Mouse (Mus musculus) spleen, postnatal 10 days (tissue): ENCODE measurements at regions not wholly inside any gene's neighbourhood (a gene's known extent, or its start where the extent isn't known, plus 50 kb on each side); places are given as distances from the start of the nearest gene placed in this dataset.

Source experiments
- DNase-seq, 2 experiments: peaks; one replicate each; pipeline ENCODE4 v3.0.0; 2021 to 2022; ENCODE audit warnings: low spot score in 2 of 2

DNA sequence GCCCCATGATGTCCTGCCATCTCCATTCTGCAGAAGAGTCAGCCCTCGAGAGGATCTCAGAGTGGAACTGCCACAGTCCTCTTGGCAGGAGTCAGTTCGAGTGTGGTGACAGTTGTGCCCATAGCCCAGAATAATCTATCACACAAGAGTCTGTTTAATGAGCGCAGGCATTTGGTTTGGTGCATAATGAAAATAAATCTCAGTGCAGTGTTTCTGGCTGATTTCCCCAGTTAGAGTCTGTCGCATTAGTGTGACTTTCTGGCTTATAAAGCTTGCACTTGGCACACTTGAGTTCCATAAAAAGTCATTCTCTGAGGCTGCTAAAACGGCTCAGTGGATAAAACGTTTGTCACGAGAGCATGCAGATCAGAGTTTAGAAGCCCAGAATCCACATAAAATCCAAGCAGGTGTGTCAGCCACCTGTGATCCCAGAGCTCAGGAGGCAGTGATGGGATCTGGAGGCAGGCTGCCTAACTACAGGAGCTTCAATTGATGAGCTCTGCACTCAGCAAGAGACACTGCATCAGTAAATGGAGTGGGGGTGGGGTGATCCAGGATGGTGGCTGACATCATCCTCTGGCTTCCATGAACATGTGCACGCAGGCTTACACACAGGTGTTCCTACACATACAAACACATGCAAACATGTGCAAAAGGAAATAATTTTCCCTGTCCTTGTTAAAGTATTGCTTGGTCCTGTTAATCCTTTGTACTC lies 578.5 kb downstream of the Plekhb2 start:
- DNase-seq, result no peak

DNA sequence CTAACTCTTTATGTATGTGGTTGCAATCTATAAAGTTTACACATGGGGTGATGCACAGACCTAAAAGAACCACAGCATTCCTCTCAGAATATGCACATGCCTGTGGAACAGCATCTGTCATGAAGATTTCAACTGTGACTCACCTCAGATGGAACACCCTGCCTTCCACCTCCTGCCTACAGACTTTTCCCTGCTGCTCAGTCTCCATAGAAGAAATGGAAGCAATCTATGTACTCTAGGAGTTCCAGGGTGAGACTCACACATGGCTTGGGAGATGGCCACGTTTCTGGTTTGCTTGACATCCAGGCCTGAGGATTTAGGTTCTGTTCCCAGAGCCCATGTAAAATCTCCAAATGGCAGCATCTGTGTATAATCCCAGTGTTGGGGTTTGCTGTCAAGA lies 579.7 kb downstream of the Plekhb2 start:
- no peak for DNase-seq

DNA sequence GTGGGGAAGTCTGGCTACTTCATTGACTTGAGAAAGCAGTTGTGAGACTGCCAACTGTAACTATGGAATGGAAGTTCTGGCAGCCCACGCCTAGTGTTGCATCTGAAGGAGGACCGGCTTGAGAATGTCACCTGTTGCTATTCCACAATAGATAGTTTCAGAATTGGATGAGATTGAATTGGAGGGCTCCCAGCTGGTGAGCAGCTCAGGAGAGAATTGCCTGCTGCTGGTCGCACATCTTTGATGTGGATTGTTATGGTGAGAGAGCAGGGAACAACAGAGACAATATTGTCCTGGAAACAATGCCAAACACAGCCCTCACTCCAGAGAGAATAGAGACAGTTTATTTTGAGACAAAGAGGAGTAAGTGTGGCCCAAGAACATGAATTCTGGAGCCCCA lies 585.9 kb downstream of the Plekhb2 start:
- no peak for DNase-seq

DNA sequence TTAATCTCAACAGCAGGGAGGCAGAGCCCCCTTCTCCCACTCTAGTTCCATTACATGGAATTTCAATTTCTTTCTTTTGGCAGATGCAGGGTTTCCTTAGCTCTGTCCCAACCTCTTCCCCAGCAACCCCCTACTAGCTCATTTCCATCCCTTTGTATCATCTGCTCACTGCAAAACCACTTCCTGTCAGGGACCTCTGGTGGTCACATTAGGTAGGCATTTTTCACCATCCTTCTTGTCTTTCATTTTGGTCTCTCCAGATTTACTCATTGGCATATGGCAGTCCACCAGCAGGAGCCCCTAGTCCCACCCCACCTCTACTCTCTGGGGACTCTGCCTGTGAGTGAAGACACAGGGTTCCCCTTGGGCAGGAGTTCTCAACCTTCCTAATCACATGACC lies 597.6 kb downstream of the Plekhb2 start:
- no peak for DNase-seq

DNA sequence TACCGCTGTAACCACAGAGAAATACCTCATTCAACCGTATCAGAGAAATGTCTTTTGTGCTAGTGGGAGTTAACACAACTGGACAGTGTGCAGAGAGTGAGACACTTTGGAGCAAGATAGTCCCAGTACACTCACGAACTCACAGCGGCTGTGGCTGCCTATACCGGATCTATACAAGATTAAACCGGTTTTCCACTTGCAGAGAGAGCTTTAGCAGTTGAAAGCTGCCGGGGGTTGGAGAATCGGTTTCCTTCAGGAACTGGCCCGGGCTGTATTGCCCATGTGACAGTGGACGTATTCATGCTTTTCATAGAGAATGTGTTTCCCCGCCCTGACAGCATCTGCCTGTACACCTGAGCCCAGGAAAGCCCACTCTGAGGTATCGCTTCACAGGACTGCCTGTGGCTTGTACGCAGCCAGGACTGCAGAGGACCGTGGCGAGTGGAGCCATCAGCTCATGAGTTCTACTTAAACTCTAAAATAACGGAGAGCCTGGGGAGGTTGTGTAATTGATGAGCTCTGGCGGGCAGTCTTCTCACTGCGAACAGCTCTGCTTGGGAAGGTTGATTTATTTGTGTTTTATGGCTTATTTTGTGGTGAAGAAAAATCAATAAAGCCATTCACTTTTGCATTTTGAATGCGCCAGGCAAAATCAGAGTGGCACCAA lies 602.8 kb downstream of the Plekhb2 start:
- DNase-seq, result no peak

DNA sequence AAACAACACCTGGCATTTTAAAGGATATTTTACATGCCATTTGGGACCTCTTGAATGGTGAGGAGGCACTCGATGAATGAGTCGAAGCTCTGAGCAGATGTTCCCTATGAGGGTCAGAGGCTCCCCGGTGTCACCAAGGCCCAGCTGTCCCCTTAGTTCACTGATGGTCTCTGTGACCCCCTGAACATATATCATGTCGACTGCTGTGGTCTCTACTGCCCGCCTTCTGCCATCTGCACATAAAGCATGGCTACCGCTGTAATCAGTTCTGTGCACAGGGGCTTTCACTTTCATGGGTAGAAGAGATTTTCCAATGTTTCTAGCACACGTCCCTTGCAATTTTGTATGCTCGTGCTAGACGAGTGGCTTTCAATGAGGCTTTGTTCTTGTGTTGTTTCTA lies 607.8 kb downstream of the Plekhb2 start:
- no peak for DNase-seq

DNA sequence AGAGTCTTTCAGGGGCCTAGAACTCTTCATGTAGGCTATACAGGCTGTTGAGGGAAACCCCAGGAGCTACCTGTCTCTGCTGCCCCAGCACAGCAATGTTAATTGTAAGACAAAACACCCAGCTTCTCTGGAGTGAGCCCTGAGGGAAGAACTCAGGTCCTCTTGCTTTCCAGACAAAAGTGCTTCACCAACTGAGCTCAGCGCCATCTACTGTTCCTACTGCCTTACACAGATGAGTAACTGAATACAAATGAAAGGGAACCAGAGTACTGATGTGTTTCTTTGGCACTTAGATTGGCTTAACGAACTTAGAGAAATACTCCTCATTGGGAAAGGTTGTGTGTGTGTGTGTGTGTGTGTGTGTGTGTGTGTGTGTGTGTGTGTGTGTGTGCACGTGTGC lies 603.1 kb upstream of the Hs6st1 start:
- no peak for DNase-seq

DNA sequence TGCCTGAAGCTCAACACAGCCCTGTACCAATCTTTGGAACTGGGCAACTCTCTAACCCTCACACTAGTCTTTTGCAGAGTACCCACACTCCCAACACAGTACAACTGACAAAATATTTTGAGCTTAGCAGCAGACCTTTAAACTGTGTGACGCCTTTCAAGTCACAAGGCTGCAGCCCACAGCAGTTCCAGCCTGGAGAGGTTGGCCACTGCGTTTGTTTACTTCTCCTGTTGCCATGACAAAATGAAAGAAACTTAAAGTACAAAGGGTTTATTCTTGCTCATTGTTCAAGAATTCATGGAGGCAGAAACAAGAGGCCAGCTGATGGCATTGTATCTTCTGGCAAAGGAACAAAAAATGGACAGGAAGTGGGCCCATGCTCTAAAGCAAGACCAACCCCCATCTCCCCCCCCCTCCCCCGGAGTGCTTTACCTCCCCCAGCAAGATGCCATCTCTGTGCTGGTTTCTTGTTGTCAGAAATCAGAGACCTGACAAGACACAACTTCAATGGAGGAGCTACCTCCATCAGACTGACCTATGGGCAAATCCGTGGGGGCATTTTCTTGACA lies 598.9 kb upstream of the Hs6st1 start:
- no peak for DNase-seq

DNA sequence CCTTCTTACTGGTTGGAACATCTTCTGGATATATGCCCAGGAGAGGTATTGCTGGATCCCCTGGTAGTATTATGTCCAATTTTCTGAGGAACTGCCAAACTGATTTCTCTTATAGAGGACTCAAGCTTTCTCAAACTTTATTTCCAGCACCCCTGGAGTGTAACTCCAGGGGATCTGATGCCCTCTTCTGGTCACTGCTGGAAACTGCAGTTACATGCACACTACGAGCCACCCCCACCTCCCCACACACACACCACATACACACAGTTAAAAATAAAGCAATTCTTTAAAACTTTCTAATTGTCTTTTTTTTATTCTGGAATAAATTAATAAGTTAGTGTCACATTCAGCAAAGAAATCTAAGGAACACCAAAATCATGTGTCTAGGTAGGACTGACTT lies 589.9 kb upstream of the Hs6st1 start:
- no peak for DNase-seq

DNA sequence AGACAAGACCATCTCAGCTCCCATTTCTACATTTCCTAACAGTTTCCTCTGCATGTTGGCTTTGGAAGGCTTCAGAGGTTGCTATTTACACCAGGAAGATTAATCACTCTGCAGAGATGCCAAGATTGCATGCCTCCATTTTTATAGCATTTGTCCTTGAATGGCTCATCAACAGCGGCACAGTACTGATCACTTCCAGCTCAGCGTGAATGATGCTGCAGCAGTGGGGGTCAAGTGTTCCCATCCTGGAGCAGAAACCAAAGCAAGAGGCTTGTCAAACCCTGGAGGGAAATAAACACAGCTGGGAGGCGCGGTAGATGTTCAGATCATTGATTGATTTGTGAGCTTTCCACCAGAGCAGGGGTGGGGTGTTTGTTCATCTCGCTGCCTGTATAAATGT lies 572.2 kb upstream of the Hs6st1 start:
- DNase-seq, result no peak

DNA sequence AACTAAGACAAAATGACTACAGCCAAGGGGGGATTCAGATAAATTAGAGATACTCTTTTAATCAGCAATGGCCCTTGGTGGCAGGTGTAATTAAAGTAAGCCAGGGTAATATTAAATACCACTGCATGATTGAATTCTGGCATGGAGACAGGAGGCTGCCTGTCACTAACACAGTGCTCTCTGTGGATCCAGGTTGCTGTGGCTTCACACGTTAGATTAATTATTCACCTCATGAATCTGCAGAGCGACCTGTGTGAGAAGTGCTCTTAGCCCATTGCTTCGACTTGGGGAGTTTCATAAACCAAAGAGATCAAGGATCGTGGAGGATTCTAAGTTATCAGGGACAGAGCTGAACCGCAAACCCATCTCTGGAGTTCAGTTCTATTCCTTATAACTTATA lies 545.2 kb upstream of the Hs6st1 start:
- no peak for DNase-seq

DNA sequence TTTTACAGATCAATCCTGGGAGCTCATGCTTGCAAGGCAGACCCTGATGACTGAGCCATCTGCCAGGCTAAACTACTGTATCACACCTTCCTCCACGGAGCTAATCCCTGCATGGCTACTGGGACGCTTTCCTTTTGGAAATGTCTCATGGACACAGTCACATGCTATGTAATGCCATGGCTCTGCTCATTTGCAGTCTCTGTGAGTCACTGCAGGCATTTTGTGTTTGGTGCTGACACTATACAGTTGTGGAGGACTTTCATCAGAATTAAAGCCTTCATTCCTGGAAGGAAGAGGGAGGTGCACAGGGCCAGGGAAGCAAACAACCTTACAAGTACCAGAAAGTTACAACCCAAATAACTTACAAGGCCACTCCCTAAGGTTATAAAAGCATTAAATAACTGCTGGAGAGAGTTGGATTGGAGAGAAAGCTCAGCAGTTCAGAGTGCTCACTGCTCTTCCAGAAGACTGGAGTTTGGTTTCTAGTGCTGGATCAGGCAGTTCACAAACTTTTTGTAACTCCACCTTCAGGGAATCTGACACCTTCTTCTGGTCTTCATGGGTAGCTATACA lies 544.3 kb upstream of the Hs6st1 start:
- no peak for DNase-seq

DNA sequence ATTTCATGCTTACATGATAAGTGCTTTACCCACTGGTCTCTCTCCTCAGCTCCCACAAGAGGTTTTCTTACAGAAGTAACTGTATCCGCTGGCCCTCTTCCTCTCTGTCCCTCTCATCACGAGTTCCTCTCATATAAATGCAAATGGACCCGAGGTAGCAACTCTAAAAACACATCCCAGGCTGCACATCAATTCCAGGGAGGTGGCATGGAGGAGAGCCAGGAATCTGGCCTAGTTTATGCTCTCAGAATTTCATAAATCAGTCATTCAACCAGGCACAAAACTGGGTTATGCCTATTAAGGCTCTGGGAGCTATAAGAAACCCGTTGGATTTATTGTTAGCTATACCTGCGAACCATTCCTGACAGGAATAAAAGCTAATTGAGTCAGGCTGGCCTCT lies 543.4 kb upstream of the Hs6st1 start:
- no peak for DNase-seq

DNA sequence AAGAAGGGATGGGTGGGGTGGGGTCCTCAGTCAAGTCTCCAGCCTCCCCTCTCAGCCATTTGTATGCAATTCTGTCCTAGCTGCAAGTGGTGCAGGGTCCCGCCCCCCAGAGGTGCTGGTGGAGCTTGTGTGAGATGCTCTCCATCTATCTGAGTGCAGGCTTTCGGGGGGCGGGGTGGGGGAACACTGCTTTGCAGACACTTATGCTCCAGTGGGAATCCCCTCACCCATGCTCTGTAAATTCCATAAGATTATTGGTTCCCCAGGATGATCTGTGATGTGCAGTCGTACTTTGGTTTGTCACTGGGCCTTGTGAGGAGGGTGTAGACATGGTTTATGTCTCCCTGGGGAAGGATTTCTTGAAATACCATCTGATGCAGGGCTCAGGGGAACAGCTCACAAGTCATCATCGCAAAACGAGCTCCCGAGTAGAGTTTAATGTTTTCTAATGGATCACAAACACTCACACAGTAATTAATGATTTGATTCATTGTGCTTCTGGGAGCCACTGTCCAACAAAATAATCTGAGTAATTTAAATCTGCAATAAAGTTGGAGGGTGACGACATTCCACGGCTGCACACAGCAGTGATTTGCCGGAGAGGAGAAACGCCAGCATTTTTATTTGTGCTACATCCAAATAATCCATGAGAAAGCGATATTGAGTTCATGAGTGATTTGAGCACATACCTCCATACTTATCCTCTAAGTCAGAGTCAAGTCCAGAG lies 540.3 kb upstream of the Hs6st1 start:
- DNase-seq, result no peak

DNA sequence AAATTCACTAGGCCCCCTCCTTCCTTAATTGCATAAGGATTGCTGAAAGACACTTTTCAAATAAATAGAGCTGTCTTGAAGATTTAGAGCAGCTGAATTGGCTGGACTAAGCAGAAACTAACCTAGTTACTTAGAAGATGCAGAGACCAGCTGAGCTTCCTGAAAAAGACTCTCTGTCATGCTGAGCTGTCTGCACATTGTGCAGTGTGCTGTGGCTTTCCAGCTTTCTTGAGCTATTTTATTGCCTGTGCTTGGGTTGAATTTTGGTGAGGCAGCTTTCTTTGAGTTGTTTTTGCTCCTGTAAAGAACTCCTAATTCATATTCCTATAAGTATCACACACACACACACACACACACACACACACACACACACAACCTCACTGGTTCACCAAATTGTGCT lies 532.7 kb upstream of the Hs6st1 start:
- DNase-seq, result no peak

DNA sequence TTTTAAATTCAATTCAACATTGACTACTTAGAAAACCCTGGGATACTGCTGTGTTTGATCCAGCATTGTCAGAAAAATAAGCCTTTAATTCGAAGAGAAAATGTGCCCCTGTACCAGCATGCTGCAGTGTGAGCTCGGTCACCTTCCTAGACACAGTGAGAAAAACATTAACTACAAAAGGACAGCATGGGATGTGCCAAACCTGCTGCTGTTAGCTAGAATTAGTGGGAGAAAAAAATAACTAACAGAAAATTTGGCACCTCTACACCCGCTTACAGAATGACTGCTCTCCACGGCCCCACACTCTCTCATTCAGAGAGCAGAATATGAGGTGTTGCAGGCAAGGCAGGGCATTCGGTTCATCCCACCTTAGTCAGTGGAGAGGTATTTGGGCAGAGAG lies 531.9 kb upstream of the Hs6st1 start:
- DNase-seq, result no peak

DNA sequence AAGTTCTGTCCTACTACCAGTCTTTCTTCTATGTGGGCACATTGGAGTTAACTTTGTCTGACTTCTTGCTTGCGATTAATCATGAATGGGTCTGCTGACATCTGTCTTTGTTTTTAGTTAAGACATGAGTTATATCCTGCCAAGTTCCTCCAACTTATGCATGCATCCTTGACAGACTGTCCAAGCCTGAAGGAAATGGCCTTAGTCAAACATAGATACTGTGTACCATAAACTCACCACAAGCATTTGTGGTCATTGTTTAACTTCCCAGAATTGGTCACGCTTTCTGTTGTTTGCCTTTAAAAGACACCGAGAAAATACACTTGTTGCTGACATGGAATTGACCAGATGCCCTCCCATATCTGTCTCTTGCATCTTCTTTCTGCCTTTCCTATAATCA lies 519.4 kb upstream of the Hs6st1 start:
- no peak for DNase-seq

DNA sequence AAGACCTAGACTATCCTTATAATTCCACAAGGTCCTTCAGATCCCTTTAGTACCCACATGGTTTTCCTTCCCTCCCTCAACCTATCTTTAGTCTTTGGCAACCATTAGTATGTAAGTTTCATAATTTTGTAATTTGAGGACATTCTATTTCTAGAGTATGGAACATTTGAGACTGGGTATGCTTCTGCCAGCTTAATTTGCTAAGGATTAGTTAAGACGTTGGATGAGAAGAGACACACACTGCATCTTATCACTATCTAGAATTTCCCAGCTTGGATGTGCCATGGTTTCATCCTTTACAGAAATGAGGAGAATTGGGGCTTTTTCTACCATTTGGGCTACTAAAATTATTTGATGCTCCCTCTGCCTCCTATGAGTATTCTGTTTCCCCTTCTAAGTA lies 516.7 kb upstream of the Hs6st1 start:
- DNase-seq, result no peak

DNA sequence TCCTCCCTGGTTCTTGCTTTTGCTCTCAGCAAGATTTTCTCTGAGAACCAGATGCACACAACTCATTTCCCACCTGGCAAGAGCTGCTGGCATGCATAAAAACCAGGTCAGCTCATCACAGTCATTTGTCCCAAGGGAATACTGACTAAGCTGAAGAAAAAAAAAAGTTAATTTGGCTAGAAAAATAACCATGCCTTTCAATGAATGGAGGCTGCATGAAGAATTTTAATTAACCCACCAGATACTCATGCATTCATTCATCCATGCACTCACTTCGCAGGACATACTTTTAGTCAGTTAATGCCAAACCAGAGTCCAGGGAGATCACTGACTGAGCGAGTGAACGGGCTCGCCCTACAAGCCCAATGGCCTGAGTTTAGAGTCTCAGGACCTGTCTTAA lies 505.4 kb upstream of the Hs6st1 start:
- no peak for DNase-seq

DNA sequence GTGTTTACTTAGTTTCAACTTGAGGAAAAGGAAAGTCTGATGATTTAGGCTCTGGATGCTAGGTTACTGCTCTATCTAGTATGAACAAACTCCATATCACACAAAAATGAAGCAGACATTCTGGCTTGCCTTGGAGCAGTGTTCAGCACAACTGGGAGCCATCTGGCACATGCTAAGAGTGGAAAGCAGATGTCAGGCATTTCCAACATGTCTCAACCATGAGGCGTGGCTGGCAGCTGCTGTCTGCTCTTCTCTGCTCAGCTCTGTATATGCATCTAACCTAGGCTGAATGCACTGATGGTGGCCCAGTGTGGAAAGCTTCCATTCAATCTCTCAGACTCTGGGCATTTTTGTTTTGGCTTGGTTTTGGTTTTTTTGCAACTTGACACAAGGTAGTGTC lies 493.0 kb upstream of the Hs6st1 start:
- no peak for DNase-seq

DNA sequence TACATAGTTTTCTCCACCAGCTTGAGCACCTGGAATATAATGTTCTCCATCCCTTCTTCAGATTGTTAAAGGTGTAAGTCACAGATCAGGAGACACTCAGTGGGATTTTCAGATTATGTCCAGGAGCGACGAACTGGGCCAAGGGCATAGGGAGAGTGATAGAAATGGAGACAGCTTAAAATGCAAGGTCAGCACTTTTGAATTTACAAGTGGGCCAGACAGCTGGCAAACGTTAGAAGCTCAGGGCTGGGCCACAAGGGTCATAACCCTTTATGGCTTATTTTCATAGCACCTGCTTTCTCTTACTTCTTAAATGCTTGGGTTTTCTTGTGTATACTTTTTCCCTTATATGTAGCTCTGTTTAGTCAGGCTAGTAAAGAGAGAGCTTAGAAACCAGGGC lies 488.8 kb upstream of the Hs6st1 start:
- no peak for DNase-seq

DNA sequence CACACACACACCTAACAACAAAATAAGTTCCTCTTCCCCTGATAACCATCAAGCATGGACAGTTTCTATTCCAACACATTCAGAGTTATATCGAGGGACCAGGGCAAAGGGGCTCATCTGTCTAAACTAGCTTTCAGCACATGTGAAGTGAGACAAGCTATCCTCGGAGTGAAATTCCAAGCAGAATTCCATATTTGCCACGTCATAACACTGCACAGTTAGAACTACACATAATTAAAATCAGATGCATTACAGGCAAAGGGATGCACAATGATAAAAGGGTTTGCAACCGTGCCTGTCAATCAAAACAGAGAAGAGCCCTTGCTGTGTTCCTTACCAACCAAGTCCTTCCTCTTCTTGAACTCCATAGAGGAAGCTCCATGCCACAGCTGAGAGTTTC lies 488.2 kb upstream of the Hs6st1 start:
- no peak for DNase-seq

DNA sequence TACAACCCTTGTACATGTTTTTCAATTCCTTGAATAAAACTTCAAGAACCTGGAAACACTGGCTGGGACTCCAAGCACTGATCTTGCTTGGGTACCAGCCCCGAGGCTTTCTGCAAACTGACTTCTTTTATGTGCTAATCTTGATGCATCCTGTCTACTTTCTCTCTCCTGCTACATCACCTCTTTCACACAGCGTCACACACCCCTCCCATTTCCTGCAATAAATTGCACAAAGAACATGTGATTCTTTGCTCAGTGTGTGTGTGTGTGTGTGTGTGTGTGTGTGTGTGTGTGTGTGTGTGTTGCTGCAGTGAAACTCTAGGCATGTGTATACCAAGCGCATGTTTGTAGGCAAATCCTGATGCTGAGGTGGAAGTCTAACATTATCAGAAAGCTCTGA lies 487.7 kb upstream of the Hs6st1 start:
- peak in 1 of 2 experiments; percentile 19 for DNase-seq
